Mouse (Mus musculus): ENCODE data around the gene Cavin1.

- TF ChIP-seq CTCF (IDR thresholded peaks at IDR 0.05; ENCODE audit: insufficient read depth, low read depth, low read length) (no peak), POLR2A (IDR thresholded peaks at IDR 0.05; ENCODE audit: insufficient read depth, low read depth, low read length) (no peak)
These were observed 22.8 kb upstream of the Cavin1 start for GRCm38 (mm10) chr11:100993437-100993836.

Measured in olfactory bulb, adult 2 months (tissue).